Mouse (Mus musculus): ENCODE results near the gene Gadl1. TPM values are rescaled to one million over a fixed set of nuclear protein-coding genes. Genes with fewer than 3 reads are reported as not detected.

The Gadl1 gene
- polyA plus RNA-seq, 1 experiment from 2014 or later: 0.59 TPM

- no peaks in the 10 kb centered on the region for H3K9me3 ChIP-seq (ENCODE audit: control insufficient read depth, low read length)
- H3K27me3 ChIP-seq (ENCODE audit: control insufficient read depth, insufficient read depth, low read length): no peaks in the 10 kb centered on the region
- H3K9ac ChIP-seq (ENCODE audit: low read length): no peak overlapping the region
- no peak for DNase-seq (ENCODE audit: low spot score)
- no peak for ATAC-seq (ENCODE audit: insufficient number of reproducible peaks, low FRiP score, low TSS enrichment, low read depth)
- 92% methylated on average over 15 of the region's 15 CpGs for WGBS
- no peak overlapping the region for H3K27ac ChIP-seq (replicated peaks; ENCODE audit: low read depth, low read length)
- no peaks in the 10 kb centered on the region for H3K36me3 ChIP-seq (ENCODE audit: control insufficient read depth, insufficient read depth, low read length)
- no peak overlapping the region for H3K4me2 ChIP-seq (ENCODE audit: low read depth, severe bottlenecking)
- H3K4me1 ChIP-seq (ENCODE audit: control insufficient read depth, insufficient read depth, low read length): no peaks in the 10 kb centered on the region
- H3K4me3 ChIP-seq (ENCODE audit: low read depth, low read length): no peak overlapping the region
Measured at GRCm38 (mm10) chr9:115977598-115978240, 68.5 kb downstream of the Gadl1 start.

DNA sequence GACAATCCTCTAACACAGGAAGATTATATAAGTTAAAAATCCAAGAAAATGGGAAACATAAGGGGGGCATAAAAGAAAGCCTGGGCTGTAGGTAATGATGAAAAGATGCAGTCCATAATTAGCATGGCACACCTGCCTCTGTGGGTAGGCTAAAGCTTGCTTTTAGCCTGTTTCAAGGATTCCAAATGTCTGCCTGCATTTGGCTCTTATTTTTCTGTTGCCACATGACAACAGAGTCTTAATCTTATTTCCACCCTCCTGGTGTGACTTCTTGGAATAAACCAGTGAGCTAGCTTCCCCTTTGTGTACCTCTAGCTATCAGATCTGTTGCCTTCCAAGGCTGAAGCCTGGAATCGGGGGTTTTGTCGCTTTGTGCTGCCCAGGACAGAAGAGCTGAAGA is 69.2 kb downstream of the Gadl1 start:
- Histone ChIP-seq H3K27ac (replicated peaks; ENCODE audit: low read depth, low read length) (no peak overlapping the region), H3K27me3 (ENCODE audit: control insufficient read depth, insufficient read depth, low read length) (no peaks in the 10 kb centered on the region), H3K4me2 (ENCODE audit: low read depth, severe bottlenecking) (no peak overlapping the region), H3K9me3 (ENCODE audit: control insufficient read depth, low read length) (no peaks in the 10 kb centered on the region), H3K9ac (ENCODE audit: low read length) (no peak overlapping the region), H3K4me3 (ENCODE audit: low read depth, low read length) (no peak overlapping the region), H3K4me1 (ENCODE audit: control insufficient read depth, insufficient read depth, low read length) (no peaks in the 10 kb centered on the region), H3K36me3 (ENCODE audit: control insufficient read depth, insufficient read depth, low read length) (no peaks in the 10 kb centered on the region)
- WGBS: 77% methylated on average over 2 of the region's 2 CpGs
- ATAC-seq (ENCODE audit: insufficient number of reproducible peaks, low FRiP score, low TSS enrichment, low read depth): no peak
- no peak for DNase-seq (ENCODE audit: low spot score)

- Histone ChIP-seq H3K27me3 (ENCODE audit: control insufficient read depth, insufficient read depth, low read length) (no peaks in the 10 kb centered on the region), H3K27ac (replicated peaks; ENCODE audit: low read depth, low read length) (no peak overlapping the region), H3K4me1 (ENCODE audit: control insufficient read depth, insufficient read depth, low read length) (no peaks in the 10 kb centered on the region), H3K9me3 (ENCODE audit: control insufficient read depth, low read length) (no peaks in the 10 kb centered on the region), H3K9ac (ENCODE audit: low read length) (no peak overlapping the region), H3K4me3 (ENCODE audit: low read depth, low read length) (no peak overlapping the region), H3K4me2 (ENCODE audit: low read depth, severe bottlenecking) (no peak overlapping the region), H3K36me3 (ENCODE audit: control insufficient read depth, insufficient read depth, low read length) (no peaks in the 10 kb centered on the region)
- no peak for DNase-seq (ENCODE audit: low spot score)
- no peak for ATAC-seq (ENCODE audit: insufficient number of reproducible peaks, low FRiP score, low TSS enrichment, low read depth)
- WGBS: 88% methylated on average over 7 of the region's 7 CpGs
Measured at GRCm38 (mm10) chr9:115990661-115991060, 81.4 kb downstream of the Gadl1 start.

GRCm38 (mm10) chr9:115994772-115995171 is 85.5 kb downstream of the Gadl1 start:
- H3K4me2 ChIP-seq (ENCODE audit: low read depth, severe bottlenecking): no peak overlapping the region
- no peak overlapping the region for H3K4me3 ChIP-seq (ENCODE audit: low read depth, low read length)
- WGBS: 89% methylated on average over 2 of the region's 2 CpGs
- H3K36me3 ChIP-seq (ENCODE audit: control insufficient read depth, insufficient read depth, low read length): no peaks in the 10 kb centered on the region
- H3K9ac ChIP-seq (ENCODE audit: low read length): no peak overlapping the region
- no peaks in the 10 kb centered on the region for H3K4me1 ChIP-seq (ENCODE audit: control insufficient read depth, insufficient read depth, low read length)
- no peaks in the 10 kb centered on the region for H3K9me3 ChIP-seq (ENCODE audit: control insufficient read depth, low read length)
- H3K27me3 ChIP-seq (ENCODE audit: control insufficient read depth, insufficient read depth, low read length): no peaks in the 10 kb centered on the region
- ATAC-seq (ENCODE audit: insufficient number of reproducible peaks, low FRiP score, low TSS enrichment, low read depth) (no peak), DNase-seq (ENCODE audit: low spot score) (no peak)
- H3K27ac ChIP-seq (replicated peaks; ENCODE audit: low read depth, low read length): no peak overlapping the region

DNA sequence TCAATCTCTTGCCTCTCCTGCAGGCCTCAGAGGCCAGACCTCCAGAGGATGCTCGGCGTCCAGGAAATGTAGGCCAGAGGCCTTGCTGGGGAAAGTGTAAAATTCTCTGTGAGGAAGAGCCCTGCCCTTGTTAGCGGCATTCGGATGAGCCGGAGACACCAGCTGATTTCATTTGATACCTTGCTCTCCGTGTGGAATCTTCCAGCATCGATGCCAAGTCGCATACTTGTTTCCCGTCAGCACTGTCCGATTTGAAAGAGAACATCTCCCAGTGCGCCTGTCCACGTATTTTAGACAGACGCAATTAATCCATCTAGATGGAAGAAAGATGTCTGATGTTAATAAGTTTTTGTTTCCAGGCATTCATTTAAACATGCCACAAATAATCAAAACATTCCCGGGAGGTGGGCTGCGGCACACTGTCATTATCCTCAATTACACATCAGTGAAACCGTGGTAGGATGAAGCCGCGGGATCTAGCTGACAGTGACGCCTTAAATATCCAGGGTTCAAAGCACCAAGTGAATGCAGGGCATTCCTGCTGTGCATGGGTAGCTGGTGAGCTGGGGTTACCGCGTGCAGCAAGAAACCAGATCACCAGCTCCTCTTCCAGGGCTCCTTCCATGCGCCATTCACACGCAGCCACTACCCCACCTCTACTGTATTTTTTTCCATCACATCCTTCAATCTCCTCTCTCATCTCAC is 86.8 kb downstream of the Gadl1 start:
- H3K4me3 ChIP-seq (ENCODE audit: low read depth, low read length): no peak overlapping the region
- H3K9ac ChIP-seq (ENCODE audit: low read length): no peak overlapping the region
- ATAC-seq (ENCODE audit: insufficient number of reproducible peaks, low FRiP score, low TSS enrichment, low read depth): no peak
- H3K9me3 ChIP-seq (ENCODE audit: control insufficient read depth, low read length): no peaks in the 10 kb centered on the region
- no peaks in the 10 kb centered on the region for H3K36me3 ChIP-seq (ENCODE audit: control insufficient read depth, insufficient read depth, low read length)
- no peaks in the 10 kb centered on the region for H3K4me1 ChIP-seq (ENCODE audit: control insufficient read depth, insufficient read depth, low read length)
- no peak for DNase-seq (ENCODE audit: low spot score)
- WGBS: 87% methylated on average over 23 of the region's 23 CpGs
- no peak overlapping the region for H3K4me2 ChIP-seq (ENCODE audit: low read depth, severe bottlenecking)
- no peaks in the 10 kb centered on the region for H3K27me3 ChIP-seq (ENCODE audit: control insufficient read depth, insufficient read depth, low read length)
- no peak overlapping the region for H3K27ac ChIP-seq (replicated peaks; ENCODE audit: low read depth, low read length)

GRCm38 (mm10) chr9:115998383-115998782 is 89.1 kb downstream of the Gadl1 start:
- WGBS: 84% methylated on average over 4 of the region's 4 CpGs
- DNase-seq (ENCODE audit: low spot score) (no peak), ATAC-seq (ENCODE audit: insufficient number of reproducible peaks, low FRiP score, low TSS enrichment, low read depth) (no peak)
- Histone ChIP-seq H3K9ac (ENCODE audit: low read length) (no peak overlapping the region), H3K4me3 (ENCODE audit: low read depth, low read length) (no peak overlapping the region), H3K36me3 (ENCODE audit: control insufficient read depth, insufficient read depth, low read length) (no peaks in the 10 kb centered on the region), H3K27me3 (ENCODE audit: control insufficient read depth, insufficient read depth, low read length) (no peaks in the 10 kb centered on the region), H3K4me1 (ENCODE audit: control insufficient read depth, insufficient read depth, low read length) (no peaks in the 10 kb centered on the region), H3K9me3 (ENCODE audit: control insufficient read depth, low read length) (no peaks in the 10 kb centered on the region), H3K4me2 (ENCODE audit: low read depth, severe bottlenecking) (no peak overlapping the region), H3K27ac (replicated peaks; ENCODE audit: low read depth, low read length) (no peak overlapping the region)

GRCm38 (mm10) chr9:115999361-115999990 is 90.2 kb downstream of the Gadl1 start:
- DNase-seq (ENCODE audit: low spot score): no peak
- WGBS: 85% methylated on average over 8 of the region's 8 CpGs
- H3K4me3 ChIP-seq (ENCODE audit: low read depth, low read length): no peak overlapping the region
- ATAC-seq (ENCODE audit: insufficient number of reproducible peaks, low FRiP score, low TSS enrichment, low read depth): no peak
- H3K27me3 ChIP-seq (ENCODE audit: control insufficient read depth, insufficient read depth, low read length): no peaks in the 10 kb centered on the region
- no peaks in the 10 kb centered on the region for H3K4me1 ChIP-seq (ENCODE audit: control insufficient read depth, insufficient read depth, low read length)
- no peaks in the 10 kb centered on the region for H3K9me3 ChIP-seq (ENCODE audit: control insufficient read depth, low read length)
- H3K9ac ChIP-seq (ENCODE audit: low read length): no peak overlapping the region
- no peaks in the 10 kb centered on the region for H3K36me3 ChIP-seq (ENCODE audit: control insufficient read depth, insufficient read depth, low read length)
- H3K4me2 ChIP-seq (ENCODE audit: low read depth, severe bottlenecking): no peak overlapping the region
- H3K27ac ChIP-seq (replicated peaks; ENCODE audit: low read depth, low read length): no peak overlapping the region

DNA sequence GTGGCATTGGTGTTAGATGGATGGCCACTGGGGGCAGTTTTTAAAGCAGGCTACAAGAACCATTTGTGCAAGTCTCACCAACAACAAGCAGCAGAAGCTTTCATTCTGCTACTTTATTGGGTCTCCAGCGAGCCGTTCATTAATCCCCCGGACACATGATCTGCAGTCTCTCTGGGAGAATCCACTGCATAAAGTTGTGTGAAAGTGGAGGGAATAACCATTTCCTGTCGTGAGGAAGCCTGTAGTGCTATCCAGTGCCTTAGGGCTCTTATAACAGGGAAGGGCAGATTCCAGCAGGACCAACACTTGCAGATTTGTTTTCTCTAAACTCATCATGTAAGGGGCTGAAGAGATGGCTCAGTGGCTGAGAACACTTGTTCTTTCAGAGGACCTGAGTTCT is 104.7 kb downstream of the Gadl1 start:
- DNase-seq (ENCODE audit: low spot score): peak; percentile 27
- H3K9ac ChIP-seq (ENCODE audit: low read length): no peak overlapping the region
- no peaks in the 10 kb centered on the region for H3K4me1 ChIP-seq (ENCODE audit: control insufficient read depth, insufficient read depth, low read length)
- H3K27ac ChIP-seq (replicated peaks; ENCODE audit: low read depth, low read length): no peak overlapping the region
- H3K4me3 ChIP-seq (ENCODE audit: low read depth, low read length): no peak overlapping the region
- H3K27me3 ChIP-seq (ENCODE audit: control insufficient read depth, insufficient read depth, low read length): no peaks in the 10 kb centered on the region
- H3K4me2 ChIP-seq (ENCODE audit: low read depth, severe bottlenecking): no peak overlapping the region
- 36% methylated on average over 4 of the region's 4 CpGs for WGBS
- H3K9me3 ChIP-seq (ENCODE audit: control insufficient read depth, low read length): no peaks in the 10 kb centered on the region; the same call in 1 of the 2 replicates
- no peaks in the 10 kb centered on the region for H3K36me3 ChIP-seq (ENCODE audit: control insufficient read depth, insufficient read depth, low read length)
- no peak for ATAC-seq (ENCODE audit: insufficient number of reproducible peaks, low FRiP score, low TSS enrichment, low read depth)

All from limb, embryonic 11.5 days (tissue).